Mouse (Mus musculus): ENCODE data around the gene Gm8773. TPM values are rescaled to one million over a fixed set of nuclear protein-coding genes. Genes with fewer than 3 reads are reported as not detected.
A peak's percentile ranks its signal among the peaks of the same experiment; 100 is the strongest.

Gm8773 gene
- total and polyA plus RNA-seq, 3 experiments, result 1.6 TPM; not detected in 2

DNA sequence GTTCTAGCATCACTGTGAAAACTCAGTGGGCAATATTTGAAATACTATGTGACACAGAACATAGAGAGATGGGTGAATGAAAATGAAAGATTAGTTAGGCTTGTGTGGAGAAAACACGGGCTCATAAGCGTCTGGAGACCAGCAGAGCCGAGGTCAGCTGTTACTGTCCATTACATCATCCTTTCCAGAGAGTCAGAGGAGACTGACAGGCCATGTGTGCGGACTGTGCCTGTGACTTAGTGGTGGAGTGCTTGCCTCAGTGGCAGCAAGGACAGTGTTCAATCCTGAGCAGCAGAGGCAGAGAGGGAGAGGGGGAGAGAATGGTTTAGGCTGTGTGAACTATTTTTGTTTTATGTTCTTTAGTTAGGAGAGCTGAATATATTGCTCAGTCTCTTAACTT, 44.7 kb downstream of the Gm8773 start (continued):
- TF ChIP-seq ZMIZ1 (IDR thresholded peaks at IDR 0.05; ENCODE audit: low read depth, low read length) (no peak), USF2 (conservative IDR thresholded peaks at IDR 0.05; ENCODE audit: low read depth, low read length) (no peak), MXI1 (IDR thresholded peaks at IDR 0.05; ENCODE audit: low read depth, low read length) (peak; percentile 49; the same call in 1 of the 2 replicates)

DNA sequence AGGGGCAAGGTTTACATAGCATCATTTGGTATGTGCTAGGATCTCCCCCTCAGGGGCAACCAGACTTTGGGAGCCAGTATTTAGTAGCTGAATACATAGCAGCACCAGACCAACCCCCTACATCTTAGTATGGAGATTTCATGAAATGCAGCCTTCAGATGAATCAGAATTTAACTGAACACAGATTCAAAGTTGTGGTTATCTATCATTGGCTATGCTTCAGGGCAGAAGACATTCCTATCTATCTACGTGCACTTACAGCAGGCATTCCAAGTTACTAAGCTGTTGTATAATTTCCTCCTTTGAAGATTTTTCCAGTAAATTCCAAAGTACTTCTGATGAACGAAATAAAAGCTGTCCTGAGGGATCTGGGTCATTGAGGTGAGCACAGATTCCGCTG, 51.9 kb downstream of the Gm8773 start:
- H3K9me3 ChIP-seq (replicated peaks; ENCODE audit: low read length), result no peaks in the 10 kb centered on the region
- dilution Hi-C loops (cut with MboI; ENCODE audit: extremely low pct_ligation_motif_present, extremely low pct_unique_long_range_greater_than_20kb, low sequenced_read_pairs), result no loop called here
- no peak for TF ChIP-seq GABPA (IDR thresholded peaks at IDR 0.05; ENCODE audit: insufficient replicate concordance, low read depth, low read length)
- no peak for TF ChIP-seq POLR2AphosphoS2 (IDR thresholded peaks at IDR 0.05; ENCODE audit: low read depth, low read length)
- TF ChIP-seq KAT2A (IDR thresholded peaks at IDR 0.05; ENCODE audit: insufficient replicate concordance, low read length), result no peak
- no peak for TF ChIP-seq MAX (IDR thresholded peaks at IDR 0.05; ENCODE audit: low read length)
- no peak for TF ChIP-seq PAX5 (IDR thresholded peaks at IDR 0.05; ENCODE audit: low read length)
- H3K27me3 ChIP-seq (replicated peaks), result no peaks in the 10 kb centered on the region
- H3K27ac ChIP-seq (ENCODE audit: insufficient read depth, low read depth), result no peak overlapping the region
- no peaks in the 10 kb centered on the region for H3K79me2 ChIP-seq (replicated peaks; ENCODE audit: control insufficient read depth, extremely low read depth, insufficient read depth, poor library complexity, severe bottlenecking)
- no peaks in the 10 kb centered on the region for H3K4me1 ChIP-seq (ENCODE audit: control insufficient read depth in 1 of 2, insufficient read depth in 2 of 2)
- H3K9ac ChIP-seq (ENCODE audit: insufficient read depth, low read depth), result no peak overlapping the region
- in situ Hi-C loops (cut with MboI; ENCODE audit: low pct_ligation_motif_present, low pct_unique_long_range_greater_than_20kb, low sequenced_read_pairs), result loop anchor here (25.0 kb wide), 1 partner anchor 113 kb away; the partner anchor contains the start of gene Cldn12
- DNase-seq (ENCODE audit: extremely low read depth), result no peak
- no peak overlapping the region for H3K4me2 ChIP-seq (ENCODE audit: insufficient read depth, low read depth, poor library complexity, severe bottlenecking)
- no peaks in the 10 kb centered on the region for H3K36me3 ChIP-seq (replicated peaks in 1 of 2; ENCODE audit: control insufficient read depth in 1 of 2, insufficient read depth in 1 of 2, low read length in 1 of 2)
- H3K4me3 ChIP-seq (replicated peaks in 1 of 3; ENCODE audit: low read depth in 2 of 3, low read length in 2 of 3, poor library complexity in 1 of 3), result no peak overlapping the region

Other genes with a start within 250 kb of the Gm8773 start
- 9.3 and 12.0 TPM in 2 replicates for gene Cdk14, start 153.5 kb upstream of the Gm8773 start, total RNA-seq (2012; rRNA removed)
- 3.5 and 3.7 TPM in 2 replicates for gene Cdk14, start 153.5 kb upstream of the Gm8773 start, total RNA-seq (2014; rRNA removed)
- gene Cdk14, start 153.5 kb upstream of the Gm8773 start, polyA plus RNA-seq (2012; ENCODE audit: insufficient read length, low read depth), result 8.9 TPM in 2 replicates
- not detected in 2 replicates for gene 1700015F17Rik, start 94.7 kb upstream of the Gm8773 start, total RNA-seq (2012; rRNA removed)
- gene 1700015F17Rik, start 94.7 kb upstream of the Gm8773 start, total RNA-seq (2014; rRNA removed), result not detected in 2 replicates
- gene 1700015F17Rik, start 94.7 kb upstream of the Gm8773 start, polyA plus RNA-seq (2012; ENCODE audit: insufficient read length, low read depth), result not detected in 2 replicates
- gene Cldn12, start 58.8 kb upstream of the Gm8773 start, total RNA-seq (2012; rRNA removed), result 13.4 and 23.5 TPM in 2 replicates
- gene Cldn12, start 58.8 kb upstream of the Gm8773 start, total RNA-seq (2014; rRNA removed), result 22.6 and 24.1 TPM in 2 replicates
- gene Cldn12, start 58.8 kb upstream of the Gm8773 start, polyA plus RNA-seq (2012; ENCODE audit: insufficient read length, low read depth), result 10.6 and 11.8 TPM in 2 replicates
- gene Gtpbp10, start 14.3 kb upstream of the Gm8773 start, total RNA-seq (2012; rRNA removed), result not detected in 2 replicates
- gene Gtpbp10, start 14.3 kb upstream of the Gm8773 start, total RNA-seq (2014; rRNA removed), result not detected in 2 replicates
- not detected in 2 replicates for gene Gtpbp10, start 14.3 kb upstream of the Gm8773 start, polyA plus RNA-seq (2012; ENCODE audit: insufficient read length, low read depth)
- 0.25 and 0.51 TPM in 2 replicates for gene Cfap69, start 90.4 kb downstream of the Gm8773 start, total RNA-seq (2012; rRNA removed)
- gene Cfap69, start 90.4 kb downstream of the Gm8773 start, total RNA-seq (2014; rRNA removed), result 1.2 and 1.8 TPM in 2 replicates
- gene Cfap69, start 90.4 kb downstream of the Gm8773 start, polyA plus RNA-seq (2012; ENCODE audit: insufficient read length, low read depth), result 0.98 and 1.5 TPM in 2 replicates
- gene Steap2, start 120.8 kb downstream of the Gm8773 start, total RNA-seq (2012; rRNA removed), result not detected in 2 replicates
- not detected in 2 replicates for gene Steap2, start 120.8 kb downstream of the Gm8773 start, total RNA-seq (2014; rRNA removed)
- not detected in 2 replicates for gene Steap2, start 120.8 kb downstream of the Gm8773 start, polyA plus RNA-seq (2012; ENCODE audit: insufficient read length, low read depth)
- not detected in 2 replicates for gene Steap1, start 175.5 kb downstream of the Gm8773 start, total RNA-seq (2012; rRNA removed)
- not detected in 2 replicates for gene Steap1, start 175.5 kb downstream of the Gm8773 start, total RNA-seq (2014; rRNA removed)
- not detected in 2 replicates for gene Steap1, start 175.5 kb downstream of the Gm8773 start, polyA plus RNA-seq (2012; ENCODE audit: insufficient read length, low read depth)

Data from CH12.LX (cell line).